Mouse (Mus musculus): ENCODE results near the gene Hist1h4c.

DNA sequence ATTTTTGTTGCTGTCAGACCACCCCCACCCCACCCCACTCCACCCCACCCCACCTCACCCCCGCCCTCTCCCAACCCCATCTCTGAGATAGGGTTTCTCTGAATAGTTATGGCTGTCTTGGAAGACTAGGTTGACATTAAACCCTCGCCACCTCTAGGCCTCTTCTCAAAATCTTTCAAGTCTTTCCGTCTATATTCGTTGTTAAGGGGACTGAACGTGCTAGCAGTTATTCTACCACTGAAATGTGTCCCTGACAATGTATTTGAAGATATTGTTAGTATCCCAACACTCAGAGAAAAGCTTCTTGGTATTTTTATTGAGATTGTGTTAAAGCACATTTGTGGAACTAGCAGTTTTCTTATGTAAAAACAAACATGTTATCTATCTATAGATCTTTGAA, 42.7 kb upstream of the Hist1h4c start:
- TF ChIP-seq CTCF (IDR thresholded peaks at IDR 0.05; ENCODE audit: control insufficient read depth, insufficient read depth, insufficient replicate concordance, low read depth, low read length) = no peak
- no peak for TF ChIP-seq POLR2A (IDR thresholded peaks at IDR 0.05; ENCODE audit: control insufficient read depth, low read depth, low read length)

Measured in testis, adult 2 months (tissue).